Mouse (Mus musculus) effector memory CD4-positive, alpha-beta T cell, adult 7 months (primary cell): ENCODE results near the gene Sdhaf2. TPM values are rescaled to one million over a fixed set of nuclear protein-coding genes. Genes with fewer than 3 reads are reported as not detected.

ENCODE experiments used
- polyA plus RNA-seq: library from polyadenylated mRNA; unstranded; fragments of 100-300 nt; shearing (Covaris generic); gene quantifications from one replicate; pipeline ENCODE4 v1.2.1, GENCODE M21; 2017

The Sdhaf2 gene
- polyA plus RNA-seq, result 57.3 TPM

DNA sequence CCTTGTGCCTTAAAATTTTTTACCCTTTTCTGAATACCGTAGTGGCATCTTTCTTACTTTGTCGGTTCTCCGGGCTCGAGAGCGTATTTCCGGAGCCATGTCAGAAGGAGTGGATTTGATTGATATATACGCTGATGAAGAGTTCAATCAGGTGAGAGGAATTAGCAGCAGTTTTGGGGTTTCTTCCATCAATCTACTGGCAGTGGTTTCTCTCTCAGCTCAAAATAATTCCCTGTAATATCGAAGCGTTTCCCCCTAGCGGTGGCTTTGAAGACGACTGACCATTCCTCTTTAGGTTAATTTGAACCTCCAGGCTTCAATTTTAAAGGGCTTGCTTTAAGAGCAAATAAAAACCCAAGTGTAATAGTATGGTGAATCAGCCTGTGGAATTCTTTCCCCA lies at the start of gene Sdhaf2:
Sdhaf2 (minus strand) TSS at position 233 of the 400 bp plus-strand sequence.

GRCm38 (mm10) chr19:10555624-10556510 lies 29.9 kb upstream of the Sdhaf2 start, which contains the start of gene Tmem216:
Gene Tmem216 (minus strand): TSS chr19:10556238.

GRCm38 (mm10) chr19:10525106-10525901 lies 638 bp downstream of the Sdhaf2 start, which contains the start of gene Cpsf7:
Gene Cpsf7 (plus strand): TSS chr19:10525266.

DNA sequence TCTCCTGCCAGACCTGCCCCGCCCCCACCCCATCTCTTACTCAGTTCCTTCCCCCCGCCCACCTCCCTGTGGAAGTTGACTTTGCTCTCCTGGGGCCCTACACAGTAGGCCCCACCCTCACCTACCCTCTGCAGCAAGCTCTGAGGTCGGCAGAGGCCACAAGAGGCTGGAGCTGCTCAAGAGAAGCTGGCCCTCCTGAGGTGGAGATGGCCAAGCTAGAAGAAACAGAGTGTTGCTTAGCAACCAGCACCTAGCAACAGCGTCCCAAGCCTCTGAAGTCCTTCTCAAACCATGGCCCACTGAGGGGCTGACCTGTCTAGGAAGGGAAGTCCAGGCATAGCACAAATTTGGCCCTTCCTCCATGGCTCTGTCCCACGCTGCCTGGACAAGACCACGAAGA lies 43.2 kb downstream of the Sdhaf2 start, which contains the start of gene Ppp1r32:
Ppp1r32 (minus strand) TSS at position 226 of the 400 bp plus-strand sequence.

DNA sequence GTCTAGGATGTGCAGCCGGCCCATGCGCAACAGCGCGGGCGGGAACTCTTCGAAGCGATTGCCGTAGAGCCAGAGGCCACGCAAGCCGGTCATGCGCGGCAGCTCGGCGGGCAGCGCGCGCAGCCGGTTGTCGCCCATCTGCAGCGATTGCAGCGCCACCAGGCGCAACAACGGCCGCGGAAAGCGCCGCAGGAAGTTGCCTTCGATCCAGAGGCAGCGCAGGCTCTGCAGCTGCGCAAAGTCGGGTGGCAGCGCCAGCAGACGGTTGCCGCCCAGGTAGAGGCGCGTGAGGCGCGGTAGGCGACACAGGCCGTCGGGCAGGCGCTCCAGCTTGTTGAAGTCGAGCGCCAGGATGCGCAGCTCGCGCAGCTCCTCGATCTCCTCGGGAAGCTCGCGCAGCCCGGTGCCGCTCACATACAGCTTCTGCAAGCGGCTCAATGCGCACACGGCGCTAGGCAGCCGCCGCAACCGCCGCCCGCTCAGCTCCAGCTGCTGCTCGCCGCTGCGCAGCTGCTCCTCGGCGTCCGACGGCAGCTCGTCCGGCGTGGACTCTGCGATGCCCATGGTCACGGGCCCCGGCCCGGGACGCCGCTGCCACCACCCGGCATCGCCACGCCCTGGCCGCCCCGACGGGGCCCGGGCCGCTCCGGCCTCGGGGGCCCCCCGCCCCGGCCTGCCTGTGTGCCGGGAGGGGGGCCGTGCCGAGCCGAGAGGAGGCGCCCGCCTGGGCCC lies 69.0 kb downstream of the Sdhaf2 start, which contains the start of gene Lrrc10b:
Lrrc10b (minus strand) TSS at position 722 of the 732 bp plus-strand sequence.

Other genes with a start within 250 kb of the Sdhaf2 start
- not detected for gene Dagla, start 221.3 kb downstream of the Sdhaf2 start, polyA plus RNA-seq
- 0.83 TPM for gene Syt7, start 137.1 kb downstream of the Sdhaf2 start, polyA plus RNA-seq
- not detected for gene Lrrc10b, start 68.7 kb downstream of the Sdhaf2 start, polyA plus RNA-seq
- 0.38 TPM for gene Ppp1r32, start 43.2 kb downstream of the Sdhaf2 start, polyA plus RNA-seq
- gene Cpsf7, start 876 bp downstream of the Sdhaf2 start, polyA plus RNA-seq, result 27.8 TPM
- gene Tmem216, start 30.1 kb upstream of the Sdhaf2 start, polyA plus RNA-seq, result 10.2 TPM
- 25.0 TPM for gene Cyb561a3, start 51.0 kb upstream of the Sdhaf2 start, polyA plus RNA-seq
- 6.0 TPM for gene Tmem138, start 51.2 kb upstream of the Sdhaf2 start, polyA plus RNA-seq
- gene Ddb1, start 79.2 kb upstream of the Sdhaf2 start, polyA plus RNA-seq, result 128 TPM
- gene Tkfc, start 79.5 kb upstream of the Sdhaf2 start, polyA plus RNA-seq, result 3.5 TPM
- gene Vwce, start 108.1 kb upstream of the Sdhaf2 start, polyA plus RNA-seq, result 1.0 TPM
- not detected for gene Pga5, start 151.9 kb upstream of the Sdhaf2 start, polyA plus RNA-seq
- gene Vps37c, start 162.6 kb upstream of the Sdhaf2 start, polyA plus RNA-seq, result 25.1 TPM
- 564 TPM for gene Cd5, start 212.9 kb upstream of the Sdhaf2 start, polyA plus RNA-seq